Mouse (Mus musculus) frontal cortex, adult 2 months (tissue): ENCODE results near the gene Tigar. TPM values are rescaled to one million over a fixed set of nuclear protein-coding genes. Genes with fewer than 3 reads are reported as not detected.
A peak's percentile ranks its signal among the peaks of the same experiment; 100 is the strongest.

Experiments
- DNase-seq, 2 experiments: peaks; one replicate each; pipeline ENCODE4 v3.0.0; 2022; ENCODE audit warnings: low spot score in 1 of 2; ENCODE audit errors: extremely low spot score in 1 of 2
- polyA plus RNA-seq: library from polyadenylated mRNA; depleted of rRNA; stranded (reverse); fragments of >200 nt; gene quantifications from 2 replicates; pipeline ENCODE4 v1.2.3, GENCODE M21; 2012; rRNA removed

Gene Tigar
- polyA plus RNA-seq, 1 experiment = 16.6 TPM

DNA sequence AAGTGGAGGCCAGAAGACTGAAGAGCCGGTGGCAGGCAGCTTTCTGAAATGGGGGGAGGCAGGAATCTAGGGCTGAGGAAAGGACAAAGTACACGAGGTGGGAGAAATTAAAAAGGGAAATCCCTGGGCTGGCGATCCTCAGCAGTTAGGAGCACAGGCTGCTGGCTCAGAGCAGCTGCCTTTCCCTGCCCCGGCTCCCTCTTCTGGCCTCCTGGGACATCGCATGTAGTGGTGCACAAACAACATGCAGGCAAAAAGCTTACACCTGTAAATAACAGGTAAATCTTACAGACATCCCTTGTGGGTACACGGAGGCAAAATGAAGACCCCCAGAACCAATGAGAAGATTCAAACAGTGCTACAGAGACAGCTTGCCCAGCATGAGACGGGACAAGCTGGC is 14.8 kb downstream of the Tigar start:
- DNase-seq = peak in 1 of 2 experiments; percentile 29

GRCm38 (mm10) chr6:127086739-127087138 is 22.6 kb downstream of the Tigar start:
- peak in 1 of 2 experiments; percentile 87 for DNase-seq

GRCm38 (mm10) chr6:127081820-127082219 is 27.5 kb downstream of the Tigar start:
- DNase-seq = no peak

- peak; percentile 75 to 88 for DNase-seq
These were observed 29.3 kb downstream of the Tigar start for GRCm38 (mm10) chr6:127079867-127080731.

DNA sequence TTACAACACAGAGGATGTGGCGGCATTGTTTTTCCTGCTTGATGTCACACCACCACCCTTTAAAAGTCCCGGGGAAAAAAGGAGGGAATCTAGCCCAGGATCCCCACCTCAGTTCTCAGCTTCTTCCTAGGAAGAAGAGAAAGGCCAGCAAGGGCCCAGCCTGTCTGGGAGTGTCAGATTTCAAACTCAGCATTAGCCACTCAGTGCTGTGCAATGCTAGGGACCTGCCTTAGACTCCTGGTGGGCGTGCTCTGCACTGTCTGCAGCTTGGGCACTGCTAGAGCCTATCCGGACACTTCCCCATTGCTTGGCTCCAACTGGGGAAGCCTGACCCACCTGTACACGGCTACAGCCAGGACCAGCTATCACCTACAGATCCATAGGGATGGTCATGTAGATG is 36.5 kb downstream of the Tigar start, which contains the start of gene Fgf23:
Fgf23 (plus strand) TSS at position 86 of the 400 bp plus-strand sequence.
- no peak for DNase-seq

DNA sequence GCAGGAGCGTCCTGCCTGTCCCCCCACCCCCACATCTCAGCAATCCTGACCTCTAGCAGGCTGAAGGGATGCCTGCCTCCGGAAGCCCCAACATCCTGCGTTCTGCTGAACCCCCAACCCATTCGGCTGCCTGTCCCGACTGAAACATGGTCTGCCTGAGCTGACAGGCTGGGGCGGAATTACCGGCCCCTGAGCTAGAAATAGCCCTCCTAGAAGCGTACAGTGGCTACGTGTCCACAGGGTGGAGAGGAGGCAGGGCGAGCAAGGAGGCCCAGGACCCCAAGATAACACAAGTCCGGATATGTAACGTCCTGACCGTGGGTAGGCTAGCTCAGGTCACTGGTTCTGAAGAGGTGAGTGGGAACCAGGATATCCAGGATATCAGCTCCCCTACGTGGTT is 44.5 kb downstream of the Tigar start:
- no peak for DNase-seq

GRCm38 (mm10) chr6:127063915-127064314 is 45.4 kb downstream of the Tigar start:
- DNase-seq = peak in 1 of 2 experiments; percentile 22

DNA sequence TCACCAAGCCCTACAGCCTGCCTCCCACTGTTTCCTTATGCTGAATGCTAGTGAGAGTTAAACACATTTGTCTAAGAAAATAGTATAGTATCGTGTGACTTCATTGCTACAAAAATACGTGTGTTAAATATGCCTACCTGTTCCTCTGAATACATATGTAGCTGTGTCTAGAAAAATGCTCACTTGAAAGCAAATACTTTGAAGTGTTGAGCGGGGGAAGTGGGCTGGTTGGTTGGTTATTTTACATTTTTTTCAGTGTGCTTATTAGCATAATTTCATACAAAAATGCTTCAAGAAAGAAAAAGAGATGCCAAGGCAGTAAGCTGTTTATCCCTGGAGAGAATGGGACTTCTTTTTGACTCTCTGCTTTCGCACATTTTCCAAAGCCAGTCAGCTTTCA is 49.4 kb downstream of the Tigar start:
- peak in 1 of 2 experiments; percentile 22 for DNase-seq

- no peak for DNase-seq
These were observed 52.3 kb downstream of the Tigar start for GRCm38 (mm10) chr6:127056990-127057588.

DNA sequence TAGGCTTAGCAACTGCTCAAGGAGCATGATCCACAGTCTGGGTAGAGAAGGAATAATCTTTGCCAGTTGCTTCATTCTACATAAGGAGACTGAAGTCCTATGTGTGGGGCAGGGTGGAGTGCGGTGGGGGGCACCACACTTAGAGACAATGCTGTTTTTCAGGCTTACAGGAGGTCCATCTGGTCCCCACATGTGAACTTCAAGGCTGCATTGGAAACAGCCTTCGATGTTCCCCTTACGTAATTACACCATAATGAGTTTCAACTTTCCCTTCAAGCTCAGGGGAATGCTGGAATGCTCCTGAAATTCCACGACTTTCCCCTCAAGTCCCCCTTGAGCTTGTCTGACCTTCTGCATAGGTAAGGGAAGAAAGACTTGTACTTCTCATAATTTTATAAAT is 58.5 kb downstream of the Tigar start:
- no peak for DNase-seq

DNA sequence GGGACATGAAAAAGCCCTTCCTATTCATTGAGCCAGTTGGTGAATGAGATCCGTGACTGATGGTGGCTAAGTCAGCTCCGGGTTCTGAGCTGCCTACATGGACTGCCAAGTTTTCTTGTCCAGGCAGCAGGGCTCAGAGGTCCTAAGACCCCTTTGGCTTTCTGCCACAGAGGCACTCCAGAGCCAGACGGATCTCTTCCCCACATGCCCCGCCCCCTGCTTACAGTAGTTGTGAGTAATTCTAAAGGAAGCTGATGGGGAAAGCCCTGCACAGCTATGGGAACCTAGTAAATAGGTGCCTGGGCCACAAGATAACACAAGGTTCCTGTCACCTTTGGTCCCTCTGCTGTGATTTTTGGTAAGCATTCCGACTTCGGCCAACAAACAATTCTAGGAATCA is 64.4 kb downstream of the Tigar start:
- DNase-seq = no peak

Other genes starting within 250 kb of the Tigar start
- gene Dyrk4, start 187.7 kb downstream of the Tigar start, polyA plus RNA-seq = 0.30 and 0.65 TPM in 2 replicates
- 4.1 and 4.5 TPM in 2 replicates for gene Rad51ap1, start 170.0 kb downstream of the Tigar start, polyA plus RNA-seq
- gene D6Wsu163e, start 169.6 kb downstream of the Tigar start, polyA plus RNA-seq = 25.8 and 32.7 TPM in 2 replicates
- gene Fgf6, start 94.0 kb downstream of the Tigar start, polyA plus RNA-seq = not detected in 2 replicates
- 0.84 and 0.88 TPM in 2 replicates for gene Fgf23, start 36.7 kb downstream of the Tigar start, polyA plus RNA-seq
- gene Ccnd2, start 42.6 kb upstream of the Tigar start, polyA plus RNA-seq = 41.8 and 49.2 TPM in 2 replicates